Mouse (Mus musculus) lung, embryonic 16.5 days (tissue): ENCODE results near the gene Rhpn2. TPM values are rescaled to one million over a fixed set of nuclear protein-coding genes. Genes with fewer than 3 reads are reported as not detected.
A peak's percentile ranks its signal among the peaks of the same experiment; 100 is the strongest.
"Not testable (repeated sequence)": the region's sequence is repeated elsewhere in the genome, so short reads cannot be mapped to it uniquely, and the experiment has no call there.

Experiments
- ATAC-seq: fragments of 200-750 bp; cut with Nextera tagmentation; 2 replicates; pipeline ENCODE4 v1.8.0; 2017; ENCODE audit warnings: low read depth, mild to moderate bottlenecking, moderate library complexity
- H3K27ac ChIP-seq: fragments of 300-500 bp; sonication (generic); 2 replicates; pipeline ENCODE4 v1.5.1; 2014; ENCODE audit warnings: mild to moderate bottlenecking, control low read depth, low read length
- H3K27me3 ChIP-seq: fragments of 300-500 bp; sonication (generic); 2 replicates; pipeline ENCODE4 v1.6.1; 2014; ENCODE audit warnings: low read depth, low read length, mixed read lengths; ENCODE audit not compliant: control insufficient read depth, insufficient read depth
- H3K36me3 ChIP-seq: fragments of 300-500 bp; sonication (generic); 2 replicates; pipeline ENCODE4 v1.6.1; 2014; ENCODE audit warnings: low read length; ENCODE audit not compliant: control insufficient read depth, insufficient read depth
- H3K4me1 ChIP-seq: fragments of 300-500 bp; sonication (generic); replicated peaks from 2 replicates; pipeline ENCODE4 v1.6.1; 2014; ENCODE audit warnings: low read length, mixed read lengths; ENCODE audit not compliant: control insufficient read depth, insufficient read depth
- H3K4me2 ChIP-seq: fragments of 300-500 bp; sonication (generic); 2 replicates; pipeline ENCODE4 v1.6.1; 2014; ENCODE audit warnings: low read depth, low read length, control low read depth
- H3K4me3 ChIP-seq: fragments of 300-500 bp; sonication (generic); 2 replicates; pipeline ENCODE4 v1.5.1; 2014; ENCODE audit warnings: mild to moderate bottlenecking, low read length, control low read depth
- H3K9ac ChIP-seq: fragments of 300-500 bp; sonication (generic); 2 replicates; pipeline ENCODE4 v1.6.1; 2014; ENCODE audit warnings: low read length, control low read depth
- H3K9me3 ChIP-seq: fragments of 300-500 bp; sonication (generic); 2 replicates; pipeline ENCODE4 v1.6.1; 2016; ENCODE audit warnings: low read length; ENCODE audit not compliant: control insufficient read depth
- WGBS: fragments of 180-500 bp; shearing (Covaris S2); extraction: QIAGEN DNeasy Blood & Tissue Kit; methylation state at CpG from one replicate; pipeline ENCODE4 v1.1.7; 2014; 5-methylcytosine and 5-hydroxymethylcytosine counted together
- polyA plus RNA-seq: library from polyadenylated mRNA; unstranded; fragments of >200 nt; fragmentation: Nextera tagmentation; extraction: Ambion mirVana; gene quantifications from 2 replicates; pipeline ENCODE4 v1.2.1, GENCODE M21; 2015

Rhpn2 gene
- polyA plus RNA-seq, 1 experiment from 2014 or later, result 6.6 TPM

GRCm38 (mm10) chr7:35319221-35319620, 14.7 kb upstream of the Rhpn2 start:
- not testable (repeated sequence) for H3K4me3 ChIP-seq, H3K9ac ChIP-seq, ATAC-seq, H3K27me3 ChIP-seq, H3K9me3 ChIP-seq, H3K27ac ChIP-seq, H3K36me3 ChIP-seq, H3K4me1 ChIP-seq, H3K4me2 ChIP-seq
- WGBS, result 46% methylated on average over 3 of the region's 3 CpGs

- Histone ChIP-seq H3K27me3 (no peaks in the 10 kb centered on the region), H3K4me3 (no peak overlapping the region), H3K4me2 (no peak overlapping the region), H3K9me3 (no peaks in the 10 kb centered on the region), H3K9ac (no peak overlapping the region), H3K36me3 (no peaks in the 10 kb centered on the region), H3K27ac (no peak overlapping the region), H3K4me1 (peaks cover 7% of the 10 kb centered on the region)
- WGBS, result 72% methylated on average over 4 of the region's 4 CpGs
- no peak for ATAC-seq
Measured at GRCm38 (mm10) chr7:35319755-35320154, 14.2 kb upstream of the Rhpn2 start.

GRCm38 (mm10) chr7:35322161-35322560, 11.8 kb upstream of the Rhpn2 start:
- H3K9ac ChIP-seq, result no peak overlapping the region
- H3K4me1 ChIP-seq, result peaks cover 4% of the 10 kb centered on the region
- no peaks in the 10 kb centered on the region for H3K9me3 ChIP-seq
- 28% methylated on average over 3 of the region's 3 CpGs for WGBS
- H3K4me3 ChIP-seq, result no peak overlapping the region
- H3K27me3 ChIP-seq, result no peaks in the 10 kb centered on the region
- H3K36me3 ChIP-seq, result no peaks in the 10 kb centered on the region
- H3K27ac ChIP-seq, result no peak overlapping the region
- ATAC-seq, result no peak
- no peak overlapping the region for H3K4me2 ChIP-seq

GRCm38 (mm10) chr7:35322732-35323420, 11.1 kb upstream of the Rhpn2 start:
- Histone ChIP-seq H3K27me3 (no peaks in the 10 kb centered on the region), H3K9me3 (no peaks in the 10 kb centered on the region), H3K27ac (no peak overlapping the region), H3K4me1 (no peaks in the 10 kb centered on the region), H3K4me3 (no peak overlapping the region), H3K4me2 (no peak overlapping the region), H3K36me3 (no peaks in the 10 kb centered on the region), H3K9ac (0 out of 2 replicates have a peak overlapping the region, but pooled peaks have one; percentile 21)
- WGBS, result 9% methylated on average over 11 of the region's 13 CpGs
- no peak for ATAC-seq

- H3K27ac ChIP-seq, result no peak overlapping the region
- no peaks in the 10 kb centered on the region for H3K36me3 ChIP-seq
- 63% methylated on average over 3 of the region's 3 CpGs for WGBS
- H3K4me1 ChIP-seq, result peaks cover 6% of the 10 kb centered on the region
- no peak overlapping the region for H3K4me3 ChIP-seq
- no peaks in the 10 kb centered on the region for H3K9me3 ChIP-seq
- H3K9ac ChIP-seq, result no peak overlapping the region
- H3K4me2 ChIP-seq, result no peak overlapping the region
- peaks cover 8% of the 10 kb centered on the region; the same call in 1 of the 2 replicates for H3K27me3 ChIP-seq
- no peak for ATAC-seq
Measured at GRCm38 (mm10) chr7:35331590-35331989, 2.4 kb upstream of the Rhpn2 start.

- ATAC-seq, result peak; percentile 24
- H3K4me2 ChIP-seq, result peak overlapping the region; percentile 97
- no peaks in the 10 kb centered on the region for H3K9me3 ChIP-seq
- H3K36me3 ChIP-seq, result no peaks in the 10 kb centered on the region
- peaks cover 6% of the 10 kb centered on the region for H3K4me1 ChIP-seq
- H3K27me3 ChIP-seq, result peaks cover 8% of the 10 kb centered on the region; the same call in 1 of the 2 replicates
- peak overlapping the region; percentile 54 for H3K9ac ChIP-seq
- H3K27ac ChIP-seq, result peak overlapping the region; percentile 63
- H3K4me3 ChIP-seq, result peak overlapping the region; percentile 72
- WGBS, result 1% methylated on average over 19 of the region's 19 CpGs
Measured at GRCm38 (mm10) chr7:35333231-35333651, 729 bp upstream of the Rhpn2 start.

GRCm38 (mm10) chr7:35334527-35335452, 820 bp downstream of the Rhpn2 start:
- WGBS, result under 1% methylated on average over 51 of the region's 51 CpGs
- Histone ChIP-seq H3K9me3 (no peaks in the 10 kb centered on the region), H3K9ac (peak overlapping the region; percentile 71), H3K27ac (peak overlapping the region; percentile 8; the same call in 1 of the 2 replicates), H3K4me1 (peaks cover 6% of the 10 kb centered on the region), H3K27me3 (peaks cover 8% of the 10 kb centered on the region; the same call in 1 of the 2 replicates), H3K4me3 (peak overlapping the region; percentile 72), H3K4me2 (peak overlapping the region; percentile 97), H3K36me3 (no peaks in the 10 kb centered on the region)
- ATAC-seq, result peak; percentile 8

GRCm38 (mm10) chr7:35340196-35340595, 6.2 kb downstream of the Rhpn2 start:
- Histone ChIP-seq H3K27me3 (peaks cover 8% of the 10 kb centered on the region; the same call in 1 of the 2 replicates), H3K9me3 (no peaks in the 10 kb centered on the region), H3K4me3 (no peak overlapping the region), H3K4me2 (no peak overlapping the region), H3K4me1 (no peaks in the 10 kb centered on the region), H3K36me3 (no peaks in the 10 kb centered on the region), H3K27ac (no peak overlapping the region), H3K9ac (no peak overlapping the region)
- WGBS, result 39% methylated on average over 5 of the region's 5 CpGs
- no peak for ATAC-seq

- no peaks in the 10 kb centered on the region for H3K4me1 ChIP-seq
- H3K9me3 ChIP-seq, result no peaks in the 10 kb centered on the region
- no peak overlapping the region for H3K4me2 ChIP-seq
- no peak overlapping the region for H3K4me3 ChIP-seq
- no peak overlapping the region for H3K9ac ChIP-seq
- ATAC-seq, result no peak
- no peak overlapping the region for H3K27ac ChIP-seq
- H3K27me3 ChIP-seq, result peaks cover 1% of the 10 kb centered on the region; the same call in 1 of the 2 replicates
- 60% methylated on average over 6 of the region's 6 CpGs for WGBS
- no peaks in the 10 kb centered on the region for H3K36me3 ChIP-seq
Measured at GRCm38 (mm10) chr7:35341282-35341681, 7.3 kb downstream of the Rhpn2 start.
